15 mouse cellular contexts compared by ENCODE assay signal in genomic region chr3:31016594-31017196, GRCm38 (mm10). TPM values are rescaled to one million over a fixed set of nuclear protein-coding genes. Genes with fewer than 3 reads are reported as not detected.
DNase-seq lines count a peak whose midpoint lies in the region; ATAC-seq and TF ChIP-seq lines count a peak whose summit lies in the region.
"Had no signal": no experiment of that assay in that cellular context is flagged by ENCODE, and none has a peak within 500 bp of the region (broad histone marks: within the 10 kb centered on the region; RNA-seq: fewer than 3 reads in every experiment).

No protein-coding gene starts in this region.

- no peak for TF ChIP-seq EP300 in ES-Bruce4 (IDR thresholded peaks at IDR 0.05; ENCODE audit: insufficient read depth, low read depth, low read length)
- no peak for TF ChIP-seq EP300 in heart, adult 2 months (IDR thresholded peaks at IDR 0.05; ENCODE audit: insufficient read depth, low read depth, low read length)

- peaks cover 41% of the 10 kb centered on the region for H3K4me1 ChIP-seq in kidney, embryonic 15.5 days
- H3K4me1 ChIP-seq in ES-Bruce4 (ENCODE audit: control insufficient read depth, insufficient read depth, low read length), result peaks cover 12% of the 10 kb centered on the region
- peaks cover 23% of the 10 kb centered on the region for H3K4me1 ChIP-seq in limb, embryonic 10.5 days
- peaks cover 6% of the 10 kb centered on the region for H3K4me1 ChIP-seq in heart, adult 2 months (ENCODE audit: control insufficient read depth, insufficient read depth, low read length)

- H3K4me3 ChIP-seq in kidney, embryonic 15.5 days (replicated peaks), result no peak overlapping the region
- peak overlapping the region; percentile 45 for H3K4me3 ChIP-seq in ES-Bruce4 (ENCODE audit: low read depth, low read length)
- no peak overlapping the region for H3K4me3 ChIP-seq in limb, embryonic 10.5 days
- no peak overlapping the region for H3K4me3 ChIP-seq in heart, adult 2 months
- H3K4me3 ChIP-seq: forebrain, embryonic 13.5 days; heart, embryonic 12.5 days; limb, embryonic 15.5 days; midbrain, embryonic 13.5 days had no signal

- H3K27ac ChIP-seq in kidney, embryonic 15.5 days, result peak overlapping the region; percentile 69
- H3K27ac ChIP-seq in ES-Bruce4 (ENCODE audit: insufficient read depth, low read length), result peak overlapping the region; percentile 15; the same call in 1 of the 2 replicates
- peak overlapping the region; percentile 68 for H3K27ac ChIP-seq in limb, embryonic 10.5 days
- no peak overlapping the region for H3K27ac ChIP-seq in heart, adult 2 months
- H3K27ac ChIP-seq: forebrain, embryonic 13.5 days; midbrain, embryonic 13.5 days had no signal

- TF ChIP-seq CTCF in ES-Bruce4 (IDR thresholded peaks at IDR 0.05; ENCODE audit: low read depth, low read length), result no peak
- no peak for TF ChIP-seq CTCF in heart, adult 2 months (IDR thresholded peaks at IDR 0.05)

- no peaks in the 10 kb centered on the region; the same call in 1 of the 2 replicates for H3K79me2 ChIP-seq in heart, adult 2 months (replicated peaks; ENCODE audit: control insufficient read depth, insufficient read depth, low read length)

- H3K9me3 ChIP-seq in kidney, embryonic 15.5 days (replicated peaks), result no peaks in the 10 kb centered on the region
- H3K9me3 ChIP-seq in ES-Bruce4 (replicated peaks; ENCODE audit: control insufficient read depth, insufficient read depth, low read length, poor library complexity, severe bottlenecking), result no peaks in the 10 kb centered on the region
- H3K9me3 ChIP-seq in limb, embryonic 10.5 days (replicated peaks), result no peaks in the 10 kb centered on the region
- H3K9me3 ChIP-seq: forebrain, embryonic 13.5 days; heart, embryonic 12.5 days; limb, embryonic 15.5 days; midbrain, embryonic 13.5 days had no signal

- H3K36me3 ChIP-seq in kidney, embryonic 15.5 days, result peaks cover 18% of the 10 kb centered on the region
- H3K36me3 ChIP-seq in ES-Bruce4 (ENCODE audit: control insufficient read depth, insufficient read depth, low read length, poor library complexity, severe bottlenecking), result peaks cover 7% of the 10 kb centered on the region
- H3K36me3 ChIP-seq in limb, embryonic 10.5 days, result peaks cover 16% of the 10 kb centered on the region
- no peaks in the 10 kb centered on the region for H3K36me3 ChIP-seq in heart, adult 2 months (ENCODE audit: control insufficient read depth, insufficient read depth, low read length)

- TF ChIP-seq POLR2A in ES-Bruce4 (IDR thresholded peaks at IDR 0.05; ENCODE audit: insufficient read depth, low read length), result no peak
- TF ChIP-seq POLR2A in heart, adult 2 months (IDR thresholded peaks at IDR 0.05; ENCODE audit: insufficient read depth, low read depth, low read length), result no peak

- peak; percentile 35; the same call in 1 of the 2 replicates for ATAC-seq in kidney, embryonic 15.5 days (replicated peaks; ENCODE audit: low FRiP score)

- H3K9ac ChIP-seq in kidney, embryonic 15.5 days, result no peak overlapping the region
- H3K9ac ChIP-seq in ES-Bruce4 (ENCODE audit: low read depth, poor library complexity, severe bottlenecking), result peak overlapping the region; percentile 51; the same call in 1 of the 2 replicates
- no peak overlapping the region for H3K9ac ChIP-seq in heart, adult 2 months (ENCODE audit: low read depth, low read length)
- H3K9ac ChIP-seq: forebrain, embryonic 13.5 days; heart, embryonic 12.5 days; limb, embryonic 15.5 days; midbrain, embryonic 13.5 days had no signal

- H3K27me3 ChIP-seq in kidney, embryonic 15.5 days, result no peaks in the 10 kb centered on the region
- H3K27me3 ChIP-seq in ES-Bruce4 (ENCODE audit: control insufficient read depth, insufficient read depth, low read length, poor library complexity, severe bottlenecking), result no peaks in the 10 kb centered on the region
- no peaks in the 10 kb centered on the region for H3K27me3 ChIP-seq in limb, embryonic 10.5 days (ENCODE audit: low read depth, poor library complexity, severe bottlenecking)
- no peaks in the 10 kb centered on the region for H3K27me3 ChIP-seq in heart, adult 2 months (ENCODE audit: control insufficient read depth, insufficient read depth, low read length)
- H3K27me3 ChIP-seq: CH12.LX; forebrain, embryonic 13.5 days; heart, embryonic 12.5 days; limb, embryonic 15.5 days; midbrain, embryonic 13.5 days had no signal

- no peak overlapping the region for H3K4me2 ChIP-seq in kidney, embryonic 15.5 days
- H3K4me2 ChIP-seq: forebrain, embryonic 13.5 days; heart, embryonic 12.5 days; limb, embryonic 15.5 days; midbrain, embryonic 13.5 days had no signal

- intact Hi-C loops in heart, adult 2 months (cut with DNase I), result no loop called here

- WGBS in kidney, embryonic 15.5 days, result 35% methylated on average over 9 of the region's 9 CpGs
- WGBS in limb, embryonic 10.5 days, result 33% methylated on average over 9 of the region's 9 CpGs
- WGBS in heart, adult 2 months, result 52% methylated on average over 9 of the region's 9 CpGs

- no peak for DNase-seq in kidney, postnatal 36 days
- DNase-seq in embryo, embryonic 11 days, result peak; percentile 62
- no peak for DNase-seq in limb, embryonic 10.5 days (ENCODE audit: low spot score)
- no peak for DNase-seq in right cerebral cortex, adult 18-20 months
- DNase-seq in heart, adult 2 months, result no peak
- DNase-seq in thymus, postnatal 14 days, result no peak
- DNase-seq: adrenal gland, postnatal 14 days; cerebellum, adult 9-10 months had no signal

RNA-seq across cellular contexts. Expression of gene Prkci, which starts 21.1 kb away (rescaled TPM):
- 39.7 and 40.5 TPM in 2 replicates for polyA plus RNA-seq in kidney, embryonic 15.5 days (2015; fragmentation: Nextera tagmentation; extraction: Ambion mirVana)
- polyA plus RNA-seq in ES-Bruce4 (2011; ENCODE audit: insufficient read depth, insufficient read length, low read depth, missing spikeins), result 221 and 240 TPM in 2 replicates
- 33.8 and 37.7 TPM in 2 replicates for polyA plus RNA-seq in limb, embryonic 10.5 days (2016; fragmentation: Nextera tagmentation; extraction: Ambion mirVana)
- total RNA-seq in heart, adult 2 months (2021), result 10 to 100 TPM in 1 of 2 experiments, 1 to 10 TPM in 1; 7.9 to 13.7 TPM
- 6.4 and 13.1 TPM in 2 replicates for polyA plus RNA-seq in heart, adult 2 months (2012; rRNA removed)

RNA-seq across cellular contexts. Expression of gene Phc3, which starts 47.5 kb away (rescaled TPM):
- polyA plus RNA-seq in kidney, embryonic 15.5 days (2015; fragmentation: Nextera tagmentation; extraction: Ambion mirVana), result 5.8 and 7.0 TPM in 2 replicates
- 18.4 and 20.6 TPM in 2 replicates for polyA plus RNA-seq in ES-Bruce4 (2011; ENCODE audit: insufficient read depth, insufficient read length, low read depth, missing spikeins)
- polyA plus RNA-seq in limb, embryonic 10.5 days (2016; fragmentation: Nextera tagmentation; extraction: Ambion mirVana), result 4.7 and 5.4 TPM in 2 replicates
- total RNA-seq in heart, adult 2 months (2021), result 10 to 100 TPM; 14.8 to 17.0 TPM
- 13.4 and 20.6 TPM in 2 replicates for polyA plus RNA-seq in heart, adult 2 months (2012; rRNA removed)
